Mouse (Mus musculus) hindbrain, embryonic 12.5 days (tissue): ENCODE results near the gene Nxnl1. TPM values are rescaled to one million over a fixed set of nuclear protein-coding genes. Genes with fewer than 3 reads are reported as not detected.

Experiments
- ATAC-seq: fragments of 200-750 bp; cut with Nextera tagmentation; 2 replicates; pipeline ENCODE4 v1.8.0; 2017; ENCODE audit warnings: moderate TSS enrichment; ENCODE audit not compliant: low FRiP score
- H3K27ac ChIP-seq: fragments of 300-500 bp; sonication (generic); 2 replicates; pipeline ENCODE4 v1.5.1; 2016; ENCODE audit warnings: mild to moderate bottlenecking
- H3K27me3 ChIP-seq: fragments of 300-500 bp; sonication (generic); 2 replicates; pipeline ENCODE4 v1.6.1; 2016; ENCODE audit warnings: mild to moderate bottlenecking
- H3K36me3 ChIP-seq: fragments of 300-500 bp; sonication (generic); 2 replicates; pipeline ENCODE4 v1.6.1; 2016; ENCODE audit warnings: mild to moderate bottlenecking
- H3K4me1 ChIP-seq: fragments of 300-500 bp; sonication (generic); 2 replicates; pipeline ENCODE4 v1.6.1; 2016
- H3K4me2 ChIP-seq: fragments of 300-500 bp; sonication (generic); replicated peaks from 2 replicates; pipeline ENCODE4 v1.6.1; 2016; ENCODE audit warnings: mild to moderate bottlenecking
- H3K4me3 ChIP-seq: fragments of 300-500 bp; sonication (generic); 2 replicates; pipeline ENCODE4 v1.5.1; 2016; ENCODE audit warnings: mild to moderate bottlenecking
- H3K9ac ChIP-seq: fragments of 300-500 bp; sonication (generic); 2 replicates; pipeline ENCODE4 v1.6.1; 2016; ENCODE audit warnings: mild to moderate bottlenecking, moderate library complexity
- H3K9me3 ChIP-seq: fragments of 300-500 bp; sonication (generic); replicated peaks from 2 replicates; pipeline ENCODE4 v1.6.1; 2016; ENCODE audit warnings: mild to moderate bottlenecking
- WGBS: fragments of 180-500 bp; shearing (Covaris S2); methylation state at CpG from one replicate; pipeline ENCODE4 v1.1.7; 2016; 5-methylcytosine and 5-hydroxymethylcytosine counted together
- polyA plus RNA-seq: library from polyadenylated mRNA; unstranded; fragments of >200 nt; fragmentation: Nextera tagmentation; extraction: Ambion mirVana; gene quantifications from 2 replicates; pipeline ENCODE4 v1.2.1, GENCODE M21; 2016

The Nxnl1 gene
- not detected in 2 replicates for polyA plus RNA-seq

GRCm38 (mm10) chr8:71566501-71566900 is at the start of gene Nxnl1:
TSS of gene Nxnl1 (minus strand) at chr8:71566601.
- Histone ChIP-seq H3K27me3 (peaks cover 64% of the 10 kb centered on the region), H3K27ac (no peak within 1 kb of the TSS), H3K4me1 (peaks cover 25% of the 10 kb centered on the region), H3K4me3 (no peak within 1 kb of the TSS), H3K36me3 (no peaks in the 10 kb centered on the region), H3K4me2 (no peak within 1 kb of the TSS), H3K9me3 (no peaks in the 10 kb centered on the region), H3K9ac (peak within 1 kb of the TSS; percentile 13; the same call in 1 of the 2 replicates)
- no peak for ATAC-seq
- 54% methylated on average over 3 of the region's 3 CpGs for WGBS

- H3K27me3 ChIP-seq: no peaks in the 10 kb centered on the region
- WGBS: 61% methylated on average over 4 of the region's 4 CpGs
- H3K27ac ChIP-seq: no peak overlapping the region
- peaks cover 47% of the 10 kb centered on the region for H3K36me3 ChIP-seq
- no peak overlapping the region for H3K9ac ChIP-seq
- no peak for ATAC-seq
- no peaks in the 10 kb centered on the region for H3K9me3 ChIP-seq
- no peak overlapping the region for H3K4me3 ChIP-seq
- H3K4me1 ChIP-seq: peaks cover 13% of the 10 kb centered on the region
- no peak overlapping the region for H3K4me2 ChIP-seq
Observed at GRCm38 (mm10) chr8:71613418-71613817, 47.0 kb upstream of the Nxnl1 start.

DNA sequence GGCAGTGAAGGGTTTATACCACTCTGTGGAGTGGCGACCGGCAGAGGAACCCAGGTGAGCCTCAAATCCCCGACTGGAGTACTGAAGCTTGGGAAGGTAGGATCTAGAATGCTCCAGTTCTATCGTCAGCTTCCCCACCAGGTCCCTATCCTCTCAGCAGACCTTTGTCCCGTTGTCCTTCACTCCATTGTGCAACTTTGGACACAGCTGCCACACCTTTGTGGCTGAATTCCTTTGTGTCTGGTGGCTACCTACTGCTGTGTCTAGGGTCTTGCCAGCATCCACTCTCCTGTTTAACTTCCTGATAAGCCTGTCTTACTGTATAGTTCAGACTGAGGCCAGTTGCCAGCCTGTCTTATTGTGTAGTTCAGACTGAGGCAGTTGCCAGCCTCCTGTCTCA is 45.7 kb upstream of the Nxnl1 start:
- H3K27ac ChIP-seq: no peak overlapping the region
- no peak for ATAC-seq
- peak overlapping the region; percentile 83 for H3K4me2 ChIP-seq
- no peaks in the 10 kb centered on the region for H3K9me3 ChIP-seq
- H3K9ac ChIP-seq: peak overlapping the region; percentile 88
- no peaks in the 10 kb centered on the region for H3K27me3 ChIP-seq
- H3K4me3 ChIP-seq: peak overlapping the region; percentile 81
- 58% methylated on average over 5 of the region's 5 CpGs for whole genome bisulfite sequencing
- peaks cover 34% of the 10 kb centered on the region for H3K36me3 ChIP-seq
- H3K4me1 ChIP-seq: peaks cover 13% of the 10 kb centered on the region

- Histone ChIP-seq H3K4me1 (peaks cover 13% of the 10 kb centered on the region), H3K4me3 (peak within 1 kb of the TSS; percentile 81), H3K27me3 (no peaks in the 10 kb centered on the region), H3K9me3 (no peaks in the 10 kb centered on the region), H3K36me3 (peaks cover 24% of the 10 kb centered on the region), H3K27ac (peak within 1 kb of the TSS; percentile 90), H3K4me2 (peak within 1 kb of the TSS; percentile 83), H3K9ac (peak within 1 kb of the TSS; percentile 88)
- under 1% methylated on average over 77 of the region's 82 CpGs for WGBS
- peak; percentile 98 for ATAC-seq
Observed at GRCm38 (mm10) chr8:71610822-71611651, 44.6 kb upstream of the Nxnl1 start, which contains the start of gene Colgalt1. TSS of gene Colgalt1 (plus strand) at chr8:71610998.

DNA sequence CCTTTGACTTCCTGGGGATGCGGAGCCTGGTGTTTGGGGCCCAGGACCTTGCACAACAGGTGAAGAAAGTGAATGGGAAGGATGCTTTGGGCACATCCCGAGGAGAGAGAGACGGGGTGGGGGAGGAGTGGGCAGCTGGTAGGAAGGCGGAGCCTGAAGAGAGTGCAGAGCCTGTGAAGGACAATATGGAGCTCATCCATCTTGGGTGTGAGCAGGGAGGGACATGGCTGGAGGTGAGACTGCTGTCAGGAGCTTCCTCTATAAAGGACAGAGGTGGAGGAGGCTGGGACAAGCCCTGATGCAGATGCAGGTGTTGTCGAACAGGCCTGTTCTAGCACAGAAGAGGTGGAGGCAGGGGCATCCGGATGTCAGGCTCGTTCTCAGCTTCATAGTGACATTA is 37.6 kb upstream of the Nxnl1 start:
- ATAC-seq: no peak
- H3K36me3 ChIP-seq: peaks cover 3% of the 10 kb centered on the region; the same call in 1 of the 2 replicates
- no peak overlapping the region for H3K9ac ChIP-seq
- no peak overlapping the region for H3K4me3 ChIP-seq
- peaks cover 14% of the 10 kb centered on the region for H3K4me1 ChIP-seq
- 59% methylated on average over 7 of the region's 7 CpGs for WGBS
- H3K27ac ChIP-seq: no peak overlapping the region
- no peaks in the 10 kb centered on the region for H3K9me3 ChIP-seq
- peaks cover 52% of the 10 kb centered on the region for H3K27me3 ChIP-seq
- H3K4me2 ChIP-seq: no peak overlapping the region

DNA sequence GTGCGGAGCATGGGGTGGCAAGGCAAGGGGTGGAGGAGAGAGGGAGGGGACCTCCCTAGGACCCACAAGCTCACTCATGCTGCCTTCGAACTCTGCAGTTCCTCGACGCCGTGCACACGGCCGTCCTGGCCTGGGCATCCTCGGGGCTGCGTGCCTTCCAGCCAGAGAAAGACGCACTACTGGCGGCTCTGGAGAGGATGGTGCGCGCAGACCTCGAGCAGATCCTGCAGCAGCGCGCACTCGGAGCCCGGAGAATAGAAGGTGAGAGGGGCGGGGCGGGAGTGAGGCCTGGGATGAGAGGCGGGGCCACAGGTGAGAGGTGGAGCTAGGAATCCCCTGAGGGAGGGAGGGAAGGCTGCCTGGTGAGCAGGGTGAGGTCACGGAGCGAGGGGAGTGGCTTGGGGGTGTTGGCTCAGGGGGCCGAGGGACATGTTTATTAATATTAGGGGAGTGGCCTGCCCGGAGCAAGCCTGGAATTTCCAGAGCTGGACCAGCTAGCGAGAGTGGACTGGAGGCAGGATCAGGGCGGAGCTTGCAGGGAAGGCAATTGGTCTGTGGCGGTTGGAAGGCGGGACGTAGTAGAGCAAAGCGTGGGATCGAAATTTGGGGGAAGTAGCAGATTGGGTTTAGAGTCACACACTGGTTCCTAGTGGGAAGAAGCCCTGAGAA is 36.4 kb upstream of the Nxnl1 start:
- H3K4me2 ChIP-seq: peak overlapping the region; percentile 56
- peak overlapping the region; percentile 47 for H3K9ac ChIP-seq
- H3K4me3 ChIP-seq: peak overlapping the region; percentile 36
- H3K27ac ChIP-seq: no peak overlapping the region
- peak; percentile 48 for ATAC-seq
- H3K27me3 ChIP-seq: peaks cover 52% of the 10 kb centered on the region
- H3K4me1 ChIP-seq: peaks cover 14% of the 10 kb centered on the region
- peaks cover 3% of the 10 kb centered on the region; the same call in 1 of the 2 replicates for H3K36me3 ChIP-seq
- no peaks in the 10 kb centered on the region for H3K9me3 ChIP-seq
- WGBS: 2% methylated on average over 32 of the region's 32 CpGs

- peak; percentile 30 for ATAC-seq
- Histone ChIP-seq H3K4me3 (peak overlapping the region; percentile 36), H3K4me2 (peak overlapping the region; percentile 56), H3K27ac (no peak overlapping the region), H3K4me1 (peaks cover 14% of the 10 kb centered on the region), H3K9ac (peak overlapping the region; percentile 47), H3K27me3 (peaks cover 52% of the 10 kb centered on the region), H3K36me3 (peaks cover 3% of the 10 kb centered on the region; the same call in 1 of the 2 replicates), H3K9me3 (no peaks in the 10 kb centered on the region)
- 2% methylated on average over 65 of the region's 65 CpGs for WGBS
Observed at GRCm38 (mm10) chr8:71601939-71602665, 35.7 kb upstream of the Nxnl1 start.

- Histone ChIP-seq H3K4me3 (no peak overlapping the region), H3K9ac (no peak overlapping the region), H3K4me2 (no peak overlapping the region), H3K27ac (no peak overlapping the region), H3K9me3 (no peaks in the 10 kb centered on the region), H3K4me1 (peaks cover 14% of the 10 kb centered on the region), H3K27me3 (peaks cover 44% of the 10 kb centered on the region), H3K36me3 (peaks cover 3% of the 10 kb centered on the region; the same call in 1 of the 2 replicates)
- 91% methylated on average over 5 of the region's 5 CpGs for WGBS
- no peak for ATAC-seq
Observed at GRCm38 (mm10) chr8:71598841-71599240, 32.4 kb upstream of the Nxnl1 start.

GRCm38 (mm10) chr8:71598375-71598774 is 32.0 kb upstream of the Nxnl1 start:
- Histone ChIP-seq H3K27ac (no peak overlapping the region), H3K9me3 (no peaks in the 10 kb centered on the region), H3K27me3 (peaks cover 39% of the 10 kb centered on the region), H3K4me2 (no peak overlapping the region), H3K4me1 (peaks cover 17% of the 10 kb centered on the region), H3K4me3 (no peak overlapping the region), H3K9ac (no peak overlapping the region), H3K36me3 (peaks cover 3% of the 10 kb centered on the region; the same call in 1 of the 2 replicates)
- ATAC-seq: no peak

- WGBS: 72% methylated on average over 3 of the region's 3 CpGs
- peaks cover 18% of the 10 kb centered on the region for H3K4me1 ChIP-seq
- no peak within 1 kb of the TSS for H3K9ac ChIP-seq
- H3K27me3 ChIP-seq: peaks cover 30% of the 10 kb centered on the region
- H3K4me3 ChIP-seq: no peak within 1 kb of the TSS
- H3K36me3 ChIP-seq: peaks cover 3% of the 10 kb centered on the region; the same call in 1 of the 2 replicates
- no peak within 1 kb of the TSS for H3K27ac ChIP-seq
- no peak for ATAC-seq
- H3K9me3 ChIP-seq: no peaks in the 10 kb centered on the region
- H3K4me2 ChIP-seq: no peak within 1 kb of the TSS
Observed at GRCm38 (mm10) chr8:71597451-71597850, 31.1 kb upstream of the Nxnl1 start, which contains the start of gene Fam129c. TSS of gene Fam129c (plus strand) at chr8:71597648.

DNA sequence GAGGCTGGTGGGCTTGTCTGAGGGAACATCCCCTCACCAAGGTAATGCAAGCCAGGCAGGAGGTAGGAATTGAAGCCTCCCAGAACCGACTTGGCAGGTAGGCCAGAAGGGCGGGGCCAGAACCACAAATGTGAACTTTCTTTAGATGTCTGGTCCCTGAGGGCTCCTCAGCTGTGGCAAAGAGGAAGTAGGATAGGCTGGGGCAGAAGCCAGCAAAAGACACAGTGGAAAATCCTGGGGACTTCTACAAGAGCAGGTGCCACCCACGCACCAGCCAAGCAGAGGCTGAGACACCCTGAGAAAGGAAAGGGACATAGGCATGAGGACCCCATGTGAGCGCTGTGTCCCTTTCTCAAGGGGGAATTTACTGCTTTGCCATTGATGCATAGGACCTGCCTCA is 30.4 kb upstream of the Nxnl1 start:
- no peak overlapping the region for H3K4me3 ChIP-seq
- 88% methylated on average over 4 of the region's 4 CpGs for WGBS

GRCm38 (mm10) chr8:71596384-71596783 is 30.0 kb upstream of the Nxnl1 start:
- WGBS: 57% methylated on average over 6 of the region's 6 CpGs
- H3K9ac ChIP-seq: no peak overlapping the region
- no peak overlapping the region for H3K27ac ChIP-seq
- H3K4me3 ChIP-seq: no peak overlapping the region
- peaks cover 19% of the 10 kb centered on the region for H3K27me3 ChIP-seq
- ATAC-seq: no peak
- H3K4me2 ChIP-seq: no peak overlapping the region
- H3K36me3 ChIP-seq: peaks cover 3% of the 10 kb centered on the region; the same call in 1 of the 2 replicates
- no peaks in the 10 kb centered on the region for H3K9me3 ChIP-seq
- peaks cover 13% of the 10 kb centered on the region for H3K4me1 ChIP-seq

More for the DNA sequence above, 30.4 kb upstream of the Nxnl1 start:
- H3K9me3 ChIP-seq: no peaks in the 10 kb centered on the region
- no peak overlapping the region for H3K9ac ChIP-seq
- peaks cover 23% of the 10 kb centered on the region for H3K27me3 ChIP-seq
- ATAC-seq: no peak
- H3K36me3 ChIP-seq: peaks cover 3% of the 10 kb centered on the region; the same call in 1 of the 2 replicates
- no peak overlapping the region for H3K27ac ChIP-seq
- H3K4me1 ChIP-seq: peaks cover 12% of the 10 kb centered on the region
- no peak overlapping the region for H3K4me2 ChIP-seq
